Mouse (Mus musculus): ENCODE measurements around the gene S100a16.

The S100a16 gene

DNA sequence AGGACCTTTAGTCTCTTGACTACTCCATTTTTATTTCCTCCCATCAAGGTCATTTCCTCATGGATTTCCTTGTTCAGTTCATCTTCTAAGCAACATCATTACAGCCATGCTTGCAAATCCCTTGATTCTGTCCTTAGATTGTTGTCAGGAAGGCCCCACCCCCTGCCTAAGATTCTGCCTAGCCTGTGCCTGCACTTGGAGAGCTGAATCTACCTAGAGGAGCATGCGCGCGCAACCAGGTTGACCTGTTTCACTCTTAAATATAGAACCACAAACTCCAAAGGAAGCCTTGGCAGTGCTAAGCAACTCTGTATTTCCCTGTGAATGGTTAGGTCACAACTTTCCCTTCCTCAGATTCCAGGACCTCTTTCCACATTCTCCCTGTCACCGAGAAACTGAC is 19.3 kb upstream of the S100a16 start:
- DNase-seq (ENCODE audit: low spot score) = no peak

DNA sequence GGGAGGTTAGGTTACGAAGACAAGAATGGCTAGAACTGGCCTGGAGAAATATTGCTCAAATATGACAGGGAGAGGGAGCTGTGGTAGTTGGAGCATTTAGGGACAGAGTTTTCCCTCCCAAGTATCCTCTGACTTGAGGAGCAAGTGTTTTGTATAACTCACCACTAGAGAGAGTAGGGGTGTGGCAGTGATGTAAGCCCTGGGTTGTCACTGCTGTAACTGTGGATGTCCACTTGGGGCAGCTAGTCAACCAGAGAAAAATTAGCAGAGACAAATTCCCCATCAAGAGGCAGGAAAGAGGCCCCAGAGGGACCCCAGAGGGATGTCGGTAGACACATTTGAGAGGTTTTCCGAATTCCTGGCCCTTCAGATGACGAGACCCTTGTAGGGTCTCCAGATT is 11.6 kb upstream of the S100a16 start:
- peak; percentile 23 for DNase-seq (ENCODE audit: low spot score)

DNA sequence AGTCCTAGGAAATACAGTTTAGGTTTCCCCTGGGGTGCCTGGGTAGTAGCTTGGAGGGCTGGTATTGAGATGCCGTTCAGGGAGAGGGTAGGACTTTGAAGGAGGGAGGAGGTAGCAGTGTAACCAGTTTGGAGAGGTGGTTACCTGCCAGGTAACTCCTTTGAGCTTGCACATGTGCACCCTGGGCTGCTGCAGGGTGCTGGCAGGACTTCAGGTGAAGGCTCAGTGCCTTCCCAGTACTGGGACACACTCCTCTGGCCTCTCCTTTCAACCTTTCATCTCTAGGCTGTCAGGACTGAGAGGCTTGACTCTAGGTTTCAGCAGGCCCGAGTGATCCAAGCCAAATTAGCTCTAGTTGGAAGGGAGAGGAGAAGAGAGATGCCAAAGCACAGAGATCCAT is 11.0 kb upstream of the S100a16 start:
- DNase-seq (ENCODE audit: low spot score) = no peak

- DNase-seq (ENCODE audit: low spot score) = no peak
Observed at GRCm38 (mm10) chr3:90526580-90526979, 10.5 kb upstream of the S100a16 start, which contains the start of gene S100a14. Gene S100a14, plus strand, starts transcription at chr3:90526856.

GRCm38 (mm10) chr3:90527291-90527873 is 9.7 kb upstream of the S100a16 start:
- DNase-seq (ENCODE audit: low spot score) = no peak

- no peak for DNase-seq (ENCODE audit: low spot score)
Observed at GRCm38 (mm10) chr3:90531713-90532112, 5.3 kb upstream of the S100a16 start.

DNA sequence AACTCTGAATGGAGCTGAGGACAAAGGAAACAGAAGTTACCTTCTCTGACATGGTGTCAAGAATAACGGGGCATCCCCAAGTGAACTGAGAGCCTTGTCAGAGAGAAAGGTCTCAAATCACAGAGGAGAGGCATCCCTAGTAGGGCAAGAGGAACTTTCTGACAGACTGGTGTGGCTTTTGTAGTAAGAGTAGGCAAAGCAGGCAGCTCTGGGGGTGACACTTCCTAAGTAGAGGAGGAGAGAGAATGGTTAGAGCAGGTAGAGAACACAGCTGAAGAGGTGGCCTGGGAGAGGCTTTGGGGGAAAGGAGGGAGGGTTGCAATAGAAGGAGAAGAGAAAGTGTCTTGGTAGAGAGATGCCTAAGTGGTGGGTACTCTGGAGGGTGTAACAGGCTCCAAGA is 1.6 kb upstream of the S100a16 start:
- DNase-seq (ENCODE audit: low spot score) = no peak

DNA sequence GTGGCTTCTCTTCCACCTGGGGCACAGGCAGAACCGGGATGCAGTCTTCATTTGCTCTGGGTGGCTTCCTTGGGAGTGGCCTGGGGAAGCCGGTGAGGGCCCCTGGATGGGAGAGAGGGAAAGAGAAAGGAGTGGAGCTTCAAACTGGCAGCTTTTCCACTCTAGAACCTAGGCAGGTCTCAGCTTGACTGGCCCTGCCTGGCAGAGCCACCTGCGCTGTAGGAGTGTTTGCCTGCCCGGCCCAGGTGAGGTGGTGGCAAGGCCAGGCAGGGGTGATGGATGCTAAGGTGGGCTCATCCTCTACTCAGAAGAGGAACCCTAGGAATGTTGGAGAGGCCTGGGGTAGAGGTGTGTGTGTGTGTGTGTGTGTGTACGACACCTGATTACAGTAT is 847 bp downstream of the S100a16 start:
- DNase-seq (ENCODE audit: low spot score) = no peak

DNA sequence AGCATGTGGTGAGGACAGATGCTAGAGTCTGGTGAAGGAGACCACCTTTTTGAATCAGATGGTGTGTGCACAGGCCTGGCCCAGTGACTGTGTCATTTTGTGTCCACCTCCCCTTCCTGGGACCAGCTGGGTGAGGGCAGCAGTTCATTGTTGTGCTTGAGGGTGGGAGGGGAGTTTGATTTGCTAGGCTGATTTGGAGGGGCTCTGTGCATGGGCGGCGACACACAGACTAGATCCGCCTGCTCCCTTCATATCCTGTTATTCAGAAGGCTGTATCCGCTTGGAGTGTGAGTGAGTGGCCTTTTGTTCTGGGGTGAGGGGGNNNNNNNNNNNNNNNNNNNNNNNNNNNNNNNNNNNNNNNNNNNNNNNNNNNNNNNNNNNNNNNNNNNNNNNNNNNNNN is 3.9 kb downstream of the S100a16 start:
- DNase-seq (ENCODE audit: low spot score) = no peak

- DNase-seq (ENCODE audit: low spot score) = no peak
Observed at GRCm38 (mm10) chr3:90549676-90550420, 12.8 kb downstream of the S100a16 start.

- DNase-seq (ENCODE audit: low spot score) = no peak
Observed at GRCm38 (mm10) chr3:90550421-90550790, 13.4 kb downstream of the S100a16 start.

DNA sequence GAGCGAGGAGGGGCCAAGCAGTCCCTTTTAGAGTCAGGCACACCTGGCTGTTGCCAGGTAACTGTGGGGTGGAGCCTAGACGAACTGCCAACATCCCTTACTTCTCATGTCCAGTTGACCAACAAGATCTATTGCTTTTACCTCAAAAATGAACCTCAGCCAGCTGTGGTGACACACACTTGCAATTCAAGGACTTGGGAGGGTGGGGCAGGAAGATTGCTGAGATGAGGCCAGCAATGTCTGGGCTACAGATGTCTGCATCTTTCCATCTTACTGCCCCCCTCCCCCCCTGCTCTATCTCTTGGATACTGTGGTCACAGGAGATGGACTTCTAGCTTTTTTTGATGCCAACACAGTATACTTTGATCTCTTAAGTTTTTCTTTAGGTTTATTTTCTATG is 15.2 kb downstream of the S100a16 start:
- no peak for DNase-seq (ENCODE audit: low spot score)

GRCm38 (mm10) chr3:90555954-90556353 is 18.9 kb downstream of the S100a16 start:
- no peak for DNase-seq (ENCODE audit: low spot score)

DNA sequence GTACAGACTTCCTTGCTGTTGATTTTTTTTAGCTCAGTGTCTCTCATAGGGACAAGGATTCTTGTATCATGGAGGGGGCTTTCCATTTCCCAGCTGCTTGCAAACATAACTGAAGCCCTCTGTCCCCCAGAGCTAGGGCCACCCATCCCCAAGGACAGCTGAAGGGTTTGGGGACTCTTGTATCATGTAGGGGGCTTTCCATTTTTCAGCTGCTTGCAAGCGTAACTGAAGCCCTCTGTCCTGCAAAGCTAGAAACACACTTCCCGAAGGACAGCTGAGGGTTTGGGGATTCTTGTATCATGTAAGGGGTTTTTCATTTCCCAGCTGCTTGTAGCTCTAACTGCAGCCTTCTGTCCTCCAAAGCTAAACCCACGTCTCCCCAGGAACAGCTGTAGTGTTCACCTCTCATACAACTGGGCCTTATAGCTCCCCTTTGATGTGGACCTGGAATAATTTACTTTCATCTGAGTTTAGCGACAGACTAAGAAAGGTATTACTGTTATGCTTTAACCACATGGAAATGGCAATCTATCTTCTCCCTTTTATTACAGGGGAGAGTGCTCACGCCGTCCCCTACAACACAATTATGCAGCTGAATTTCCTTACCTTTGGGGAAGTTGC is 23.1 kb downstream of the S100a16 start, which contains the start of gene S100a3:
TSS of gene S100a3 (plus strand) at position 571 of the 621 bp plus-strand sequence.
- DNase-seq (ENCODE audit: low spot score) = no peak

DNA sequence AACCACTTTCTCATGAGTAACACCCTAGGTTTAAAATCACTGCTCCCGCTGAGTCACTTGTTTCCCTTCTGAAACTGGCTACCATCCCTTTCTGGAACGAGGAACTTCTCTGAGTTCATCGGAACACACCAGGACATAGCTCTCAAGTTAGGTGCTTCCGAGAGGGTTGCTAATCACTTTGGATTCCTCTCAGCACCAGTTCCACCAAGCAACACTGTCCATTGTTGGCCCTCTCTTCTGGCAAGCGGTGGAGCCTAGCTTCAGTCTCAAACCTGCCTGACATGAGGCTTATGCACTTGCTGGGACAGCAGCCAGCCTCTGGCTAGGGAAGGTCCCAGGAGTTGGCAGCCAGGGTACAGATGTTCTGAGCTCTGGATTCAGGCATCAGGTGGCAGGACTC is 37.6 kb downstream of the S100a16 start:
- DNase-seq (ENCODE audit: low spot score) = no peak

DNA sequence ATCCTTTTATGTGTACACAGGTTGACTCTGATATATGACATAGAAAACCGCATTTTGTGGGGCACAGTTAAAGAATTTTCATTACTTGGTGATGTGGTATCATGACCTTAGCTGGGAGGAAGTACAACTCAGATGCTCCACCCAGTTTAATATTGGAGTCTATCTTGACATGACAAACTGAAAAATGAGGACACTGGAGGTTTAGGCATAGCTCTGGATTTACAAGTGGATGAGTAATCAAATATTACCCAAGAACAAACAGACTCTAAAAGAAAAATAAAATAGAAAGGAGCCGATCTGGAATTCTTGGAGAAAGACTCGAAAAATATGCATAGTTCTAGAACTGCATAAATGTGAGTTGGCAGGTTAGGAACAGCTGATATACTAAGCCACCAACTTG is 38.3 kb downstream of the S100a16 start:
- no peak for DNase-seq (ENCODE audit: low spot score)

DNA sequence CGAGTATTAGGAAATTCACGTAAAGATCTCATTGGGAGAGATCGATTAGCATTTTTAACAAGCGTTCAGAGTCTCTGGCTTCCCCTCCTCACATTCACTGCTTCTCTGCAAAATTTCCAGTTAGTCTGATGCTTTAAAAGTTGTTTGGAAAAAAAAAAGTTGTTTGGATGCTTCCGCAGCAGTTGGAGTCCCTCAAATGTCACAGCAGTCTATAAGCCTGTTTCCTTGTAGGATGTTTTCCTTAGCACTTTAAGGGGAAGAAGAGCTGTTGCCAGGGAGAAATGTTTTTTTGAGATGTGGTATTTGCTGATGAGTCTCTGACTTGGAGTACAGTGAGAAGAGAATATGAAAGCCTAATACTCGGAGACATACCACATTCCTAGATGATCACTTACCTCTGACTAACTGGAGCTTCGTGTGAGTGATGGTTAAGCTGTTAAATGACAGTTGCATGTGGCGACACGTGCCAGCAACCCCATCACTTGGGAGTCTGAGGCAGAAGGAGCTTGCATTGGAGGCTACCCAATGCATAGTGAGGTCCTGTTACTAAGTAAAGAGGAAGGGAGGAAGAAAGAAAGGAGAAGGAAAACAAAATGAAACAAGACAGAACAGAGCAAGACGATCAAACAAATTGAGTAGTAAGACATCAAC is 39.4 kb downstream of the S100a16 start:
- DNase-seq (ENCODE audit: low spot score) = no peak

DNA sequence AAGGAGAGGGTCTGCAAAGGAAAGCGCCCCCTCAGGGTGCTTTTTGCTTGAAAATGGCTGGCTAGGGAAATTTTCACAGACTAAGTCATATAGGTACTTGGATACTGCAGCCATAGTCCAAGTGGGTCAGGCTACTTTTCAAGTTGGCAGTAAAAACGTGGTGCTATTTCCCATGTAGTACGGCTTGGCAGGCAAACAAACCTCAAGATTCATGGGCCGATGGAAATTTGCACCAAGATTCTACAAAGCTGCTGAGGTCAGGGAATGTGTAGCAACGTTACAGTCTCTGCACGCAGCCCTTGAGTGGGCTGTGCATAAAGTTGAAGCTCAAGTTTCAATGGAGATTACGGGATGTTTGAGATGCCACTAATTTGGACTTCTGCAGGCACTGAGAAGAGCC is 42.4 kb downstream of the S100a16 start:
- DNase-seq (ENCODE audit: low spot score) = no peak

GRCm38 (mm10) chr3:90581141-90581540 is 44.1 kb downstream of the S100a16 start:
- DNase-seq (ENCODE audit: low spot score) = no peak

DNA sequence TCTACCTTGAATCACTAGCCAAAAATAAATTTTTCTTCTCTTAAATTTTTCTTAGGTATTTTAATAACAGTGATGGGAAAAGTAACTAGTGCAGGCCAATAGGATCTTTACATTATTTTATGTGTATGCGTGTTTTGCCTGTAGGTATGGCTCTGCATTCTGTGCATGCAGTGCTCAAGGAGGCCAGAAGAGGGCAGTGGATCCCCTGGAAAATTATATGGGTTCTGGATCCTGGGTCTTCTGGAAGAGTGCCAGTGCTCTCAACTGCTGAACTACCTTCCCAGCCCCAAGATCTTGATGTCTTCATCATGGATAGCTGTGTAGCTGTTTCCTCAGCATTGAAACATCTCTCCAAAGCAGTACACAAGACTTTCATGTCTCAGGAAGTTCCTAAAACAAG is 45.1 kb downstream of the S100a16 start:
- no peak for DNase-seq (ENCODE audit: low spot score)

- no peak for DNase-seq (ENCODE audit: low spot score)
Observed at GRCm38 (mm10) chr3:90582556-90582955, 45.5 kb downstream of the S100a16 start.

DNA sequence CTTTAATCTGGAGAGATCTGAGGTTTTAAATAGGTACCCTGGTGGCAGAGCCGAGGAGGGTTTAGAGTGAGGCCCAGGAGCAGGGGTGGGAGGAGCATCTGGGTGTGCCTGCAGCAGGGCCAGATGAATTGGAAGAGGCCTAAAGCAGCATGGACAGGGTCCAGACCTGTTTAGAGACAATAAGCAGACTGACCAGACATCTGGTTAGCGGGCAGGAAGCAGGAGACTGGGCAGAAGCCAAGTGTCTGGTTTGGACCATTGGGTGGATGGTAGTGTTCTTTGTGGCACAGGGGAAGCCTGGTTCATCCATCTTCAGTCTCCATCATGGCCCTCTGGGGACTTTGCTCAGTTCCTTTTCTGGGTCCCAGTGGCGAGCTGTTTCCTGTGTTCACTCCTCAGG is 46.8 kb downstream of the S100a16 start:
- no peak for DNase-seq (ENCODE audit: low spot score)

DNA sequence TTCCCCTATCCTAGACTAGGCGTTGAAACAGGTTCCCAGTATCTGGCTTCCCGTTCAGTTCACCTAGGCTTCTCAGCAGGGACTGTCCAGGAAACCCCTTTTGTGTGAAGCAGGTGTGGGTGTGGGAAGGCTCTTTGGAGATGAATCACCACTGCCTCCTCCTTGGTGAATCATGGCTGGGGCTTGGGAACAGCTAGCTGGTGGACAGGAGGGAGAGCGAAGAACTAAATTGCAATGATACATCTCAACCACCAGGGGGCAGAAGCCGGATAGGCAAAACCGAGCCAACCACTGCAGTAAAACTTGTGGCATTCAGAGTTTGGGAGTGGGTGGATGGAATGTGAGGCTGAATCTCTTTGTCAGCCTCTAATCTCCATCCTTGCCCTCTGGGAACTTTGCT is 48.5 kb downstream of the S100a16 start:
- peak; percentile 65 for DNase-seq (ENCODE audit: low spot score)
